Mouse (Mus musculus) small intestine, adult 2 months (tissue): ENCODE data around the gene Mllt10.

ENCODE experiments used
- CTCF ChIP-seq: fragments of 200-500 bp; IDR thresholded peaks from 2 replicates; pipeline ENCODE4 v1.5.1; 2012; ENCODE audit warnings: low read depth, mild to moderate bottlenecking, control low read depth, inconsistent platforms, low read length, moderate library complexity, mixed read lengths; ENCODE audit not compliant: insufficient replicate concordance, insufficient read length; ENCODE audit errors: extremely low read depth
- POLR2A ChIP-seq: fragments of 200-500 bp; IDR thresholded peaks from 2 replicates; pipeline ENCODE4 v1.6.1; 2012; ENCODE audit warnings: low read depth, mild to moderate bottlenecking, control low read depth, inconsistent platforms, low read length, moderate library complexity

DNA sequence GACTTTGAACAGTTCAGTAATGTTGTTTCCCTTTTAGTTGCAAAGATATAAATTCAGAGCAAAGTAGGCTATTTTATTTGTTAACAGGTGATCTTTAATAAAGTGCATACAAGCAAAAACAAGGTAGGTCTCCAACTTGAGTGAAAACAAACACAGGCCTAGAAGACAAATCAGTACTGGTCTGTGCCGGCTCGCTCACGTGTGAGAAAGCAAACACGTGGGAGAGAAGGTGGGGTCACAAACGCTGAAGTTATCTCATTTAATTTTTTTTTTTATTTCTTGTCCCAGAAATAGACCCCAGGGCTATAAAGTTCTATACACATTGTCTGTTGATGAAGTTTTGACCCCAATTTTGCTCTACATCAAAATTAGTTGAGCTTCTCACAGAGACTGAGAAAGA, 29.9 kb upstream of the Mllt10 start:
- TF ChIP-seq CTCF = no peak
- TF ChIP-seq POLR2A = no peak
